38 mouse cellular contexts compared by ENCODE assay signal in the genomic region with DNA sequence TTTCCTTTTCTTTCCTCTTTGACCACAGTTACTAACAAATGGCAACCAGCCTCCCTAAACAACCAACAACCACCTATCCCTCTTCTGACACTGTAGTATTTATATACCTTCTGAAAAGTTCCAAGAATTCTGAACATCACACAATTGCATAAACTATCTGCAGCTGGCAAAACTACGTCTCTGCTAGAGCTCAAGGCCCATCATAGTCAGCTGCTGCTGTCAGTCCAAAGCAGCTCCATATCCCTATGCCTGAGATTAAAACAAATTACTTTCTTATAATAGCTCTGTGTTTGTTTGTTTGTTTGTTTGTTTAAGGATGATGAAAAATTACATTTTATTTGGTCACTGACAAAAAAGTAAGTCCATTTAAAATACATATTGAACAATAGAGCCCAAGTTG. TPM values are rescaled to one million over a fixed set of nuclear protein-coding genes. Genes with fewer than 3 reads are reported as not detected.
"Had no signal": no experiment of that assay in that cellular context is flagged by ENCODE, and none has a peak within 500 bp of the region (broad histone marks: within the 10 kb centered on the region; RNA-seq: fewer than 3 reads in every experiment).

No protein-coding gene starts in this region.

- H3K4me2 ChIP-seq: limb, embryonic 12.5 days; limb, embryonic 13.5 days; limb, embryonic 15.5 days; liver, embryonic 11.5 days; liver, embryonic 12.5 days; liver, embryonic 13.5 days; liver, embryonic 15.5 days; lung, embryonic 14.5 days; lung, embryonic 15.5 days; midbrain, embryonic 11.5 days; midbrain, embryonic 12.5 days; midbrain, embryonic 13.5 days; midbrain, embryonic 15.5 days; neural tube, embryonic 12.5 days had no signal

- H3K9ac ChIP-seq: limb, embryonic 12.5 days; limb, embryonic 13.5 days; limb, embryonic 15.5 days; liver, embryonic 12.5 days; liver, embryonic 13.5 days; liver, embryonic 14.5 days; liver, embryonic 15.5 days; liver, postnatal 0 days; lung, embryonic 14.5 days; lung, embryonic 15.5 days; midbrain, embryonic 12.5 days; midbrain, embryonic 13.5 days; midbrain, embryonic 15.5 days; neural tube, embryonic 12.5 days had no signal

- ATAC-seq: liver, embryonic 12.5 days; liver, postnatal 0 days; midbrain, embryonic 13.5 days; midbrain, embryonic 15.5 days; midbrain, embryonic 16.5 days had no signal

- H3K27ac ChIP-seq: left cerebral cortex, adult 2 months; limb, embryonic 10.5 days; limb, embryonic 12.5 days; limb, embryonic 13.5 days; limb, embryonic 15.5 days; liver, embryonic 12.5 days; liver, embryonic 13.5 days; liver, embryonic 14.5 days; liver, embryonic 15.5 days; lung, embryonic 15.5 days; macrophage; midbrain, embryonic 10.5 days; midbrain, embryonic 12.5 days; midbrain, embryonic 13.5 days; midbrain, embryonic 15.5 days; neural tube, embryonic 12.5 days had no signal

- H3K27me3 ChIP-seq: limb, embryonic 12.5 days; limb, embryonic 13.5 days; limb, embryonic 15.5 days; liver, embryonic 12.5 days; liver, embryonic 13.5 days; liver, embryonic 15.5 days; lung, embryonic 15.5 days; megakaryocyte, embryonic 14.5 days; midbrain, embryonic 12.5 days; midbrain, embryonic 13.5 days; midbrain, embryonic 15.5 days; neural tube, embryonic 12.5 days had no signal

- H3K4me3 ChIP-seq: left cerebral cortex, adult 2 months; limb, embryonic 10.5 days; limb, embryonic 12.5 days; limb, embryonic 13.5 days; limb, embryonic 15.5 days; liver, embryonic 12.5 days; liver, embryonic 13.5 days; liver, embryonic 15.5 days; lung, embryonic 15.5 days; megakaryocyte, embryonic 14.5 days; midbrain, embryonic 10.5 days; midbrain, embryonic 12.5 days; midbrain, embryonic 13.5 days; midbrain, embryonic 15.5 days; neural tube, embryonic 12.5 days had no signal

- H3K9me3 ChIP-seq: limb, embryonic 10.5 days; limb, embryonic 12.5 days; limb, embryonic 13.5 days; limb, embryonic 15.5 days; liver, embryonic 12.5 days; liver, embryonic 13.5 days; liver, embryonic 15.5 days; lung, embryonic 15.5 days; megakaryocyte, embryonic 14.5 days; midbrain, embryonic 10.5 days; midbrain, embryonic 12.5 days; midbrain, embryonic 13.5 days; midbrain, embryonic 15.5 days; neural tube, embryonic 12.5 days had no signal

- H3K4me1 ChIP-seq: limb, embryonic 10.5 days; limb, embryonic 12.5 days; limb, embryonic 13.5 days; limb, embryonic 15.5 days; liver, embryonic 12.5 days; liver, embryonic 13.5 days; liver, embryonic 15.5 days; lung, embryonic 15.5 days; megakaryocyte, embryonic 14.5 days; midbrain, embryonic 10.5 days; midbrain, embryonic 12.5 days; midbrain, embryonic 13.5 days; midbrain, embryonic 15.5 days; neural tube, embryonic 12.5 days had no signal

- H3K36me3 ChIP-seq: limb, embryonic 10.5 days; limb, embryonic 12.5 days; limb, embryonic 13.5 days; limb, embryonic 15.5 days; liver, embryonic 12.5 days; liver, embryonic 13.5 days; liver, embryonic 15.5 days; lung, embryonic 15.5 days; midbrain, embryonic 10.5 days; midbrain, embryonic 12.5 days; midbrain, embryonic 13.5 days; midbrain, embryonic 15.5 days; neural tube, embryonic 12.5 days had no signal

- DNase-seq: left cerebral cortex, postnatal 4 days; liver; liver, embryonic 13.5 days; liver, postnatal 0 days; lung, adult 18-20 months; lung, adult 2 months; lung, embryonic 14.5 days; lung, postnatal 10 days; lung, postnatal 14 days; lung, postnatal 36 days; lung, postnatal 4 days; midbrain, embryonic 14.5 days had no signal

RNA-seq across cellular contexts. Expression of a gene that starts 48.5 kb away (rescaled TPM):
- polyA plus RNA-seq: limb, embryonic 10.5 days; limb, embryonic 11.5 days; limb, embryonic 12.5 days; limb, embryonic 13.5 days; limb, embryonic 14.5 days; limb, embryonic 15.5 days; liver, adult 2 months; liver, embryonic 11.5 days; liver, embryonic 12.5 days; liver, embryonic 13.5 days; liver, embryonic 14.5 days; liver, embryonic 15.5 days; liver, embryonic 16.5 days; liver, postnatal 0 days; lung, adult 2 months; lung, embryonic 14.5 days; lung, embryonic 15.5 days; lung, embryonic 16.5 days; macrophage; midbrain, embryonic 10.5 days; midbrain, embryonic 11.5 days; midbrain, embryonic 12.5 days; midbrain, embryonic 13.5 days; midbrain, embryonic 14.5 days; midbrain, embryonic 15.5 days; midbrain, embryonic 16.5 days; midbrain, postnatal 0 days; neural tube, embryonic 11.5 days; neural tube, embryonic 12.5 days had no signal
